Mouse (Mus musculus) brain, embryonic 14.5 days (tissue): ENCODE data around the gene Arl5a. TPM values are rescaled to one million over a fixed set of nuclear protein-coding genes. Genes with fewer than 3 reads are reported as not detected.
A peak's percentile ranks its signal among the peaks of the same experiment; 100 is the strongest.

Experiments used
- DNase-seq: peaks from one replicate; pipeline ENCODE4 v3.0.0-alpha.2; 2011; ENCODE audit warnings: low read depth
- CTCF ChIP-seq: fragments of 200-500 bp; IDR thresholded peaks from 2 replicates; pipeline ENCODE4 v1.5.1; 2012; ENCODE audit warnings: inconsistent platforms, mild to moderate bottlenecking, moderate library complexity, borderline replicate concordance; ENCODE audit not compliant: insufficient read depth, insufficient read length; ENCODE audit errors: extremely low read depth
- POLR2A ChIP-seq: fragments of 200-500 bp; IDR thresholded peaks from 2 replicates; pipeline ENCODE4 v1.6.1; 2012; ENCODE audit warnings: mild to moderate bottlenecking, inconsistent platforms, borderline replicate concordance; ENCODE audit not compliant: poor library complexity, insufficient read depth, insufficient read length, severe bottlenecking; ENCODE audit errors: extremely low read depth
- polyA plus RNA-seq: library from polyadenylated mRNA; depleted of rRNA; stranded (reverse); fragments of >200 nt; gene quantifications from 2 replicates; pipeline ENCODE4 v1.2.3, GENCODE M21; 2012; rRNA removed

The Arl5a gene
- polyA plus RNA-seq, 1 experiment, result 46.8 TPM

- no peak for TF ChIP-seq POLR2A
- TF ChIP-seq CTCF, result no peak
Measured at GRCm38 (mm10) chr2:52374706-52375105, 50.0 kb downstream of the Arl5a start.

GRCm38 (mm10) chr2:52372480-52372879 is 52.2 kb downstream of the Arl5a start:
- no peak for DNase-seq
- TF ChIP-seq CTCF (no peak), POLR2A (no peak)

More at GRCm38 (mm10) chr2:52374706-52375105, 50.0 kb downstream of the Arl5a start:
- DNase-seq, result no peak

GRCm38 (mm10) chr2:52372080-52372479 is 52.6 kb downstream of the Arl5a start:
- TF ChIP-seq POLR2A (no peak), CTCF (no peak)
- DNase-seq, result no peak

GRCm38 (mm10) chr2:52371066-52371465 is 53.6 kb downstream of the Arl5a start:
- DNase-seq, result peak; percentile 28

GRCm38 (mm10) chr2:52369622-52370021 is 55.1 kb downstream of the Arl5a start:
- DNase-seq, result no peak
- TF ChIP-seq CTCF (no peak), POLR2A (no peak)

More at GRCm38 (mm10) chr2:52371066-52371465, 53.6 kb downstream of the Arl5a start:
- TF ChIP-seq CTCF (no peak), POLR2A (no peak)

GRCm38 (mm10) chr2:52367665-52368064 is 57.0 kb downstream of the Arl5a start:
- DNase-seq, result no peak
- TF ChIP-seq CTCF, result no peak
- TF ChIP-seq POLR2A, result no peak

GRCm38 (mm10) chr2:52367248-52367647 is 57.5 kb downstream of the Arl5a start:
- TF ChIP-seq CTCF, result no peak
- TF ChIP-seq POLR2A, result no peak
- no peak for DNase-seq

- no peak for TF ChIP-seq CTCF
- TF ChIP-seq POLR2A, result no peak
- DNase-seq, result no peak
Measured at GRCm38 (mm10) chr2:52361086-52361485, 63.6 kb downstream of the Arl5a start.

GRCm38 (mm10) chr2:52359722-52360121 is 65.0 kb downstream of the Arl5a start:
- TF ChIP-seq CTCF (no peak), POLR2A (no peak)

GRCm38 (mm10) chr2:52358156-52358555 is 66.5 kb downstream of the Arl5a start:
- DNase-seq, result no peak
- no peak for TF ChIP-seq POLR2A
- no peak for TF ChIP-seq CTCF

More at GRCm38 (mm10) chr2:52359722-52360121, 65.0 kb downstream of the Arl5a start:
- peak; percentile 55 for DNase-seq

GRCm38 (mm10) chr2:52351029-52351428 is 73.7 kb downstream of the Arl5a start:
- no peak for TF ChIP-seq POLR2A
- no peak for TF ChIP-seq CTCF
- no peak for DNase-seq

Other genes starting within 250 kb of the Arl5a start
- 1.8 and 4.1 TPM in 2 replicates for gene Neb, start 46.4 kb downstream of the Arl5a start, polyA plus RNA-seq